Mouse (Mus musculus): ENCODE measurements around the gene Vwa8. TPM values are rescaled to one million over a fixed set of nuclear protein-coding genes. Genes with fewer than 3 reads are reported as not detected.

The Vwa8 gene
- polyA plus RNA-seq, 1 experiment from 2014 or later: 14.7 TPM

DNA sequence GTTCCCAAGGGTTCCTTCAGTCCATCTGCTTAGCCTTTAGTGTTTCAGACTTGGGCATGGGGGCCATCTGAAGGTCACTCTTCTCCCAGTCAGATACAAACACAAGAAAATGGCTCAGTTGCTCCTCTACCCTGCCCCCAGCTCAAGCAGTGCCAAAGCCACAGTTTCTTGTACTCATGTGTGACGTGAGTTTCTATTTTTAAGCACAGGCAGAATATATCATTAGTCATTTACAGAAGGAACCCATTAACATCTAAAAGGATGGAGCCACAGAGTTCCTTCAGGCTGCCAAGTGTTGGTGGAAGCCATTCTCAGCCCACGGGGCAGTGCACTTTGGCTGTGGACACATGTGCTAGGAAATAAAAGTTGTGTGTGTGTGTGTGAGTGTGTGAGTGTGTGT is 240.6 kb downstream of the Vwa8 start:
- H3K4me2 ChIP-seq (replicated peaks; ENCODE audit: low read depth, low read length): no peak overlapping the region
- H3K27me3 ChIP-seq (ENCODE audit: control insufficient read depth, insufficient read depth, low read length): no peaks in the 10 kb centered on the region
- H3K9ac ChIP-seq (replicated peaks; ENCODE audit: low read depth, low read length): no peak overlapping the region
- H3K27ac ChIP-seq (ENCODE audit: low read length): no peak overlapping the region
- peaks cover 2% of the 10 kb centered on the region; the same call in 1 of the 2 replicates for H3K4me1 ChIP-seq (ENCODE audit: control insufficient read depth, insufficient read depth, low read length)
- no peak overlapping the region for H3K4me3 ChIP-seq (ENCODE audit: low read depth, low read length)
- WGBS: 31% methylated on average over 2 of the region's 2 CpGs
- peaks cover 4% of the 10 kb centered on the region; the same call in 1 of the 2 replicates for H3K9me3 ChIP-seq (ENCODE audit: control insufficient read depth, low read depth, low read length)
- H3K36me3 ChIP-seq (ENCODE audit: control insufficient read depth, insufficient read depth, low read length): peaks cover 2% of the 10 kb centered on the region; the same call in 1 of the 2 replicates
- ATAC-seq (ENCODE audit: insufficient number of reproducible peaks, insufficient read depth, low FRiP score, low read depth): peak; percentile 74; the same call in 1 of the 2 replicates

DNA sequence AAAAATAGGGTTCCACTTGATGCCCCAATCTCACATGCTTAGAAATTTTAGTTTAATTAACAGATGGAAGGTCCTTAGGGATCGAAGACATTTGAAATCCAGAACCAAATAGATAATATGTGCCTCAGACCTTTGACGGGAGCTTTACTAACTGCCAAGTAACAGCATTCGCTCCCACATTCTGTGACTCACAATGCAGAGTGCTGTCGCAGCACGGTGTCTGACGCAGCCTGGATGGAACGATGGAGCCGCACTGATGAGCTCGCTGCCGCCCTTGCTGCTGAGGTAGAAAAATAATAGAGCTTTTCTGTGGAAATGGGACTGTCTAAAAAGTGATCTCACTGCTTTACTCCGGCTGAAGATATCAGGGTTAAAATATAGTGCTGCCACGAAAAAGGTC is 248.3 kb downstream of the Vwa8 start:
- H3K27ac ChIP-seq (ENCODE audit: low read length): no peak overlapping the region
- no peak overlapping the region for H3K4me2 ChIP-seq (replicated peaks; ENCODE audit: low read depth, low read length)
- no peak for ATAC-seq (ENCODE audit: insufficient number of reproducible peaks, insufficient read depth, low FRiP score, low read depth)
- 90% methylated on average over 12 of the region's 12 CpGs for WGBS
- H3K27me3 ChIP-seq (ENCODE audit: control insufficient read depth, insufficient read depth, low read length): no peaks in the 10 kb centered on the region
- 0 out of 2 replicates have a peak, but pooled peaks cover 3% of the 10 kb centered on the region for H3K36me3 ChIP-seq (ENCODE audit: control insufficient read depth, insufficient read depth, low read length)
- no peak overlapping the region for H3K4me3 ChIP-seq (ENCODE audit: low read depth, low read length)
- H3K9me3 ChIP-seq (ENCODE audit: control insufficient read depth, low read depth, low read length): peaks cover 7% of the 10 kb centered on the region; the same call in 1 of the 2 replicates
- no peak overlapping the region for H3K9ac ChIP-seq (replicated peaks; ENCODE audit: low read depth, low read length)
- no peaks in the 10 kb centered on the region for H3K4me1 ChIP-seq (ENCODE audit: control insufficient read depth, insufficient read depth, low read length)

- 36% methylated on average over 14 of the region's 14 CpGs for WGBS
- Histone ChIP-seq H3K27me3 (ENCODE audit: control insufficient read depth, insufficient read depth, low read length) (no peaks in the 10 kb centered on the region), H3K9me3 (ENCODE audit: control insufficient read depth, low read depth, low read length) (no peaks in the 10 kb centered on the region), H3K27ac (ENCODE audit: low read length) (no peak overlapping the region), H3K36me3 (ENCODE audit: control insufficient read depth, insufficient read depth, low read length) (no peaks in the 10 kb centered on the region), H3K4me3 (ENCODE audit: low read depth, low read length) (no peak overlapping the region), H3K9ac (replicated peaks; ENCODE audit: low read depth, low read length) (no peak overlapping the region), H3K4me1 (ENCODE audit: control insufficient read depth, insufficient read depth, low read length) (no peaks in the 10 kb centered on the region), H3K4me2 (replicated peaks; ENCODE audit: low read depth, low read length) (no peak overlapping the region)
- peak; percentile 28; the same call in 1 of the 2 replicates for ATAC-seq (ENCODE audit: insufficient number of reproducible peaks, insufficient read depth, low FRiP score, low read depth)
Measured at GRCm38 (mm10) chr14:79106655-79107515, 258.0 kb downstream of the Vwa8 start.

DNA sequence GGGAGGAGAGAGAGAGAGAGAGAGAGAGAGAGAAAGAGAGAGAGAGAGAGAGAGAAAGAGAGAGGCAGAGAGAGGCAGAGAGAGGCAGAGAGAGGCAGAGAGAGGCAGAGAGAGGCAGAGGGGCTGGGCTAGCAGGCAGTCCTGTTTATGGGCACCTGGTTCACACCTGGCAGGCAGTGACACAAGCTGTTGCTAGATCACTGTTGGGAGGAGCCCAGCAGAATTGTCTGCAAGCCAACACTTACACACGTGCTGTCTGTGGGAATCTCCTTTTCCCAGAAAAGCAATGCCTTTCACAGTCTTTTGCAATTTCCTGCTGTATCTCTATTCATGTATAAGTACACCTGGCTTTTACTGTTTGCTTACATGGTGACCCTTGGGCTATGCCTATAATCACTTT is 260.5 kb downstream of the Vwa8 start:
- 23% methylated on average over 1 of the region's 1 CpGs for WGBS
- H3K9me3 ChIP-seq (ENCODE audit: control insufficient read depth, low read depth, low read length): no peaks in the 10 kb centered on the region

GRCm38 (mm10) chr14:79110012-79110411 is 261.2 kb downstream of the Vwa8 start:
- H3K4me1 ChIP-seq (ENCODE audit: control insufficient read depth, insufficient read depth, low read length): peaks cover 9% of the 10 kb centered on the region; the same call in 1 of the 2 replicates
- no peaks in the 10 kb centered on the region for H3K9me3 ChIP-seq (ENCODE audit: control insufficient read depth, low read depth, low read length)
- H3K4me2 ChIP-seq (replicated peaks; ENCODE audit: low read depth, low read length): no peak overlapping the region
- no peaks in the 10 kb centered on the region for H3K36me3 ChIP-seq (ENCODE audit: control insufficient read depth, insufficient read depth, low read length)
- no peak for ATAC-seq (ENCODE audit: insufficient number of reproducible peaks, insufficient read depth, low FRiP score, low read depth)
- H3K27me3 ChIP-seq (ENCODE audit: control insufficient read depth, insufficient read depth, low read length): no peaks in the 10 kb centered on the region
- H3K9ac ChIP-seq (replicated peaks; ENCODE audit: low read depth, low read length): no peak overlapping the region
- WGBS: 51% methylated on average over 3 of the region's 3 CpGs
- no peak overlapping the region for H3K27ac ChIP-seq (ENCODE audit: low read length)
- H3K4me3 ChIP-seq (ENCODE audit: low read depth, low read length): no peak overlapping the region

More for the DNA sequence above, 260.5 kb downstream of the Vwa8 start:
- Histone ChIP-seq H3K36me3 (ENCODE audit: control insufficient read depth, insufficient read depth, low read length) (no peaks in the 10 kb centered on the region), H3K4me2 (replicated peaks; ENCODE audit: low read depth, low read length) (no peak overlapping the region), H3K4me3 (ENCODE audit: low read depth, low read length) (no peak overlapping the region), H3K9ac (replicated peaks; ENCODE audit: low read depth, low read length) (no peak overlapping the region), H3K27ac (ENCODE audit: low read length) (no peak overlapping the region), H3K4me1 (ENCODE audit: control insufficient read depth, insufficient read depth, low read length) (peaks cover 4% of the 10 kb centered on the region; the same call in 1 of the 2 replicates), H3K27me3 (ENCODE audit: control insufficient read depth, insufficient read depth, low read length) (no peaks in the 10 kb centered on the region)
- ATAC-seq (ENCODE audit: insufficient number of reproducible peaks, insufficient read depth, low FRiP score, low read depth): no peak

DNA sequence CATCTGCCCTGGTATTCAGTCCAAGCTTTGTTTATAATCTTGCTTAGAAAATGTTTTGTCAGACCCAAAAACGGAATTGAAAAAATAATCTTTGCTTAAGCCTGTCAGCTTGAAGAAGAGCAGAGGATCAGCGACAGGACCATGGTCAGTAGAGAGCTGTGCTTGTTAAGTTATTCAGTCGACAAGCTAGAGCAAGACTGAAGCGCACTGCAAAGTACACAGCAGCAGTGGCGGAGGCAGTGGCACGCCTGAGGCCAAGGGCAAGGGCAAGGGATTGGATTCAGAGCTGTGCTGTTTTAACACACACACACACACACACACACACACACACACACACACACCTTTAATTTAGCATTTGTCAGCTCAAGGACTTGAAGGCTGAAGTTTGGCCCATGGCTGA is 263.2 kb downstream of the Vwa8 start:
- peak; percentile 61; the same call in 1 of the 2 replicates for ATAC-seq (ENCODE audit: insufficient number of reproducible peaks, insufficient read depth, low FRiP score, low read depth)
- 38% methylated on average over 6 of the region's 6 CpGs for WGBS
- H3K4me2 ChIP-seq (replicated peaks; ENCODE audit: low read depth, low read length): no peak overlapping the region
- H3K9me3 ChIP-seq (ENCODE audit: control insufficient read depth, low read depth, low read length): no peaks in the 10 kb centered on the region
- H3K4me1 ChIP-seq (ENCODE audit: control insufficient read depth, insufficient read depth, low read length): peaks cover 11% of the 10 kb centered on the region; the same call in 1 of the 2 replicates
- H3K27ac ChIP-seq (ENCODE audit: low read length): peak overlapping the region; percentile 58; the same call in 1 of the 2 replicates
- no peaks in the 10 kb centered on the region for H3K36me3 ChIP-seq (ENCODE audit: control insufficient read depth, insufficient read depth, low read length)
- no peaks in the 10 kb centered on the region for H3K27me3 ChIP-seq (ENCODE audit: control insufficient read depth, insufficient read depth, low read length)
- no peak overlapping the region for H3K4me3 ChIP-seq (ENCODE audit: low read depth, low read length)
- H3K9ac ChIP-seq (replicated peaks; ENCODE audit: low read depth, low read length): no peak overlapping the region

DNA sequence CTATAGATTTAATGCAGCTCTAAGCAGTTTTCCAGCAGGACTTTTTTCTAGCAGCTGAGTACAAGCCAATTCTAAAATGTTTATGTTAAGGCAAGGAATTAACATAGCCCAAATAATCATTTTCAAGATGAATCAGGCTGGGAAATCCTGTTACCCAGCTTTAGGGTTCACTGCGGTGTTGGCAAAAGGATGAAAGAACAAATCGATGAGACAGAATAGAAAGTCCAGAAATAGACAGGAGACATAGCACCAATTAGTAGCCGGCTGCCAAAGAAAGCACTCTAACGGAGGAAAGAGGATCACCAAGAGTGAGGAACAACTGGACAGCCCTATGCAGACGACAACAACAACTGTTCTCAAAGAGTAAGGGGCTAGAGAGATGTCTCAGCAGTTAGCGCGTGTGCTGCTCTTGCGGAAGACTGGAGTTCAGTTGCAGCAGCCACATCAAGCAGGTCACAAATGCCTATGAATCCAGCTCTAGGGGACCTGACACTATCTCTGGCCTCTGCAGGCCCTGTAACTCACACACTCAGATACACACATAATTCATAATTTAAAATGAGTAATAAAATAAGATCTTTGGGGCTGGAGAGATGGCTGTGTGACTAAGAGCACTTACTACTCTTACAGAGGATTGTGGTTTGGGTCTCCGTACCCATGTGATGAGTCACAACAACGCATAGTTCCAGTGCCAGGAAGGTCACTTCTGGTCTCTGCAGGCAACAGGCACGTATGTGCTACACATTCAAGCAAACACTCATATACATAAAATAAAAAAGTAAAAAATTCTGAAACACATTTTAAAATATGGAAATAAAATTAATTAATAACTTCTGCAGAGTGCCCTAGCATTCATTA is 265.9 kb downstream of the Vwa8 start:
- ATAC-seq (ENCODE audit: insufficient number of reproducible peaks, insufficient read depth, low FRiP score, low read depth): no peak
- Histone ChIP-seq H3K4me2 (replicated peaks; ENCODE audit: low read depth, low read length) (no peak overlapping the region), H3K36me3 (ENCODE audit: control insufficient read depth, insufficient read depth, low read length) (no peaks in the 10 kb centered on the region), H3K9me3 (ENCODE audit: control insufficient read depth, low read depth, low read length) (no peaks in the 10 kb centered on the region), H3K4me3 (ENCODE audit: low read depth, low read length) (no peak overlapping the region), H3K27ac (ENCODE audit: low read length) (no peak overlapping the region), H3K4me1 (ENCODE audit: control insufficient read depth, insufficient read depth, low read length) (peaks cover 11% of the 10 kb centered on the region; the same call in 1 of the 2 replicates), H3K27me3 (ENCODE audit: control insufficient read depth, insufficient read depth, low read length) (no peaks in the 10 kb centered on the region), H3K9ac (replicated peaks; ENCODE audit: low read depth, low read length) (no peak overlapping the region)
- WGBS: 70% methylated on average over 11 of the region's 11 CpGs

GRCm38 (mm10) chr14:79118457-79118856 is 269.6 kb downstream of the Vwa8 start:
- H3K27ac ChIP-seq (ENCODE audit: low read length): no peak overlapping the region
- H3K36me3 ChIP-seq (ENCODE audit: control insufficient read depth, insufficient read depth, low read length): no peaks in the 10 kb centered on the region
- no peak overlapping the region for H3K9ac ChIP-seq (replicated peaks; ENCODE audit: low read depth, low read length)
- H3K4me3 ChIP-seq (ENCODE audit: low read depth, low read length): no peak overlapping the region
- H3K4me2 ChIP-seq (replicated peaks; ENCODE audit: low read depth, low read length): no peak overlapping the region
- ATAC-seq (ENCODE audit: insufficient number of reproducible peaks, insufficient read depth, low FRiP score, low read depth): no peak
- peaks cover 7% of the 10 kb centered on the region; the same call in 1 of the 2 replicates for H3K4me1 ChIP-seq (ENCODE audit: control insufficient read depth, insufficient read depth, low read length)
- 94% methylated on average over 7 of the region's 7 CpGs for WGBS
- H3K27me3 ChIP-seq (ENCODE audit: control insufficient read depth, insufficient read depth, low read length): no peaks in the 10 kb centered on the region
- no peaks in the 10 kb centered on the region for H3K9me3 ChIP-seq (ENCODE audit: control insufficient read depth, low read depth, low read length)

Measured in stomach, embryonic 14.5 days (tissue).